Mouse (Mus musculus): ENCODE measurements around the gene Pcnt.

Pcnt gene

DNA sequence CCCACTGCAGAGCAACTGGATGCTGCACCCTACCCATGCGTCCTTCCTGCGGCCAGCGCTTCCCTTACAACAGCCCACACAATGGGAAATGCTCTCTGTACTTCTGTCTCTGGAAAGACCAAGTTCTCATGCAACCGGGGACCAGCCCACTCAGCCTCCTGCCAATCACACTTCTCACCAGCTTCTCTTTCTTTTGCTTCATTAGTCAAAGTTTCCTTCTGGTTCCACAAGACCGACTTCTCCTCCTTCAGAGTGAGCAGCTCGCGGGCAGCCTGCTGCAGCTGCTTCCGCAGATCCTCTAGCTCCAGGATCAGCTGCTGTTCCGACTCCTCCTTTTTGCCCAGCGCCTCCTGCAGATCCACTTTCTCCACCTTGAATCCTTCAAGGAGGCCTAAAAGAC, 34.1 kb downstream of the Pcnt start:
- DNase-seq (ENCODE audit: low spot score): no peak

DNA sequence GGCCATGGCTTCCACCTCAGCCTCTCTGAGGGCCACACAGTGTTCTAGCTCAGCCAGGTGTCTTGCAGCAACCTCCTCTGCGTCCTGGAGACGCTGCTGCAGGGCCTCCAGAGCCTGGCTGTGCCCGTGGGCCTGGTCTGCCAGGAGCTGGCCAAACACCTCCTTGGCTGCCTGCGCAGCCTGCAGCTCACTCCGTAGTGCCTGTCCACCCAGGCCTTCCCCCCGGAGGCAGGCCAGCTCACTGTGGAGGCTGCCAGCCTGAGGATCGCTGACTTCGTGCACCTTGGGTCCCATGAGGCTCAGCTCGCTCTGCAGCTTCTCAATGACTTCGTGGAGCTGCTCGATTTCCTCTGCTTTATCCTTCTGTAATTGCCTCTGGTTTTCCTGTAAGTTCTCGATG, 50.0 kb downstream of the Pcnt start:
- no peak for DNase-seq (ENCODE audit: low spot score)

DNA sequence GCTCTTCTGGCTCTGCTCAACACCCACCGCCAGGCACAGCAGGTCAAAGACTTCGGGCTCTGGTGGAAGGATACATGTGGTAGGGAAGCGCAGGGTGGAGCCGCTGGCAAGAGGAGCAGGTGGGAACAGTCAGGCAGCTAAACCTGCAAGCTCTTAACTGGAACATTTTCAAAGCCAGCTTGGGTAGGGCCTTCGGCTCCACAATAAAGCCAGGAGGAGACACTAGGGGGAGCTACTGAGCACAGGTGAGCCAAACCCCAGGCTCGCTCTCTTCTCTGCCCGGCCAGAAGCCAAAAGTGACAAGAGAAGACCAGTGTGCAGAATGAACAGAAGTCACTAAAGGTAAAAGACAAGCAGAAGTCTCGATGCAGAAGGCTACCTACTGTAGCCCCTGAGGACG, 50.8 kb downstream of the Pcnt start:
- DNase-seq (ENCODE audit: low spot score): peak; percentile 29

DNA sequence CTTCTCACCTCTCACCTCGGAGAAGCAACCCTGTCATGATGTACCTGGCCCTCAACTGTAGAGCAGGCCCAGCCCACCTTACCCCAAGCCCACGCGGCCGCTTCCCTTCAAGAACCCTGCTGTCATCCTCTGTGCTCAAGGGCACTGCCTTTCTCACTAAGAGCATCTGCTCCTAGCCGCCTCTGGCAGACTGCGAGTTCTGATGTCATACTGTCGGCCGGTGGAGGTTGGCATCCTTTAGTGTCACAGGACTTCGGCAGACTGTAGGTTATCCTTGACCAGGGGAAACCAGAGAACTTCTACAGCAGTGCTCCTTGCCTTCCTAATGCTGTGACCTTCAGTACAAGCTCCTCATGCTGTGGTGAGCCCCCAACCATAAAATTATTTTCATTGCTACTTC, 51.4 kb downstream of the Pcnt start:
- DNase-seq (ENCODE audit: low spot score): no peak

DNA sequence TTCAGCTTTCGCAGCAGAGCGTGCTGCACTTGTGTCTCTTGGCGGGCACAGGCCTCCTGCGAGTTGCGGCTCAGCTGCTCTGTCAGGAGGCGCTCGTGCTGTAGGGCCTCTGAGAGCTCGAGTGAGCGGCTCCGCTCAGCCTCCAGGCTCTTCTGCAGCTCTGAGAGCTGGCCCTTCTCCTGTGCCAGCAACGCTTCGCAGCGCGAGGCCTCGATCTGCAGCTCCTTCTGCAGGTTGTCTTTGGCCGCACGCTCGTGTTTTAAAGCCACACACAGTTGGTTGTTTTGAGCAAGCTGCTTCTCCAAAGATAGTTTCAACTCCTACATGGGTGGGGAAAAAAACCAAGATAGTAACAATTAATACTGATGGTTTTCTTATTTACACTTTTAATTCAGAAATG, 67.6 kb downstream of the Pcnt start:
- DNase-seq (ENCODE audit: low spot score): no peak

DNA sequence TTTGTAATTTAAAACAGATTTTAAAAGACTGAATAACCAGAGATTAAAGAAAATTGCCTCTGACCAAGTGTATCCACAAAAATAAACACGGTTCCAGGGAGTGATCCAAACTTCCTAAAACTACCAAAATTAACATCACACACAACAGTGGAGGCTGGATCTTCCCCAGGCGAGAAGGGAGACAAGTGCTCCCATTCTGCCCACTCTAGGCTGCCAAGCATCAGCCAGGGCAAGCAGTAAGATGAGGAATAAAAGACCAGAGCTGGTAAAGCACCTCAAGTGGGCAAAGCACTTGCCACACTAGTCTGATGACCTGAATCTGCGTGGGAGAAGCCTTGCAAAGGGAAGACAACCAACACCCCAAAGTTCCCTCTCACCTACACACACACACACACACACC, 70.8 kb downstream of the Pcnt start:
- DNase-seq (ENCODE audit: low spot score): no peak

DNA sequence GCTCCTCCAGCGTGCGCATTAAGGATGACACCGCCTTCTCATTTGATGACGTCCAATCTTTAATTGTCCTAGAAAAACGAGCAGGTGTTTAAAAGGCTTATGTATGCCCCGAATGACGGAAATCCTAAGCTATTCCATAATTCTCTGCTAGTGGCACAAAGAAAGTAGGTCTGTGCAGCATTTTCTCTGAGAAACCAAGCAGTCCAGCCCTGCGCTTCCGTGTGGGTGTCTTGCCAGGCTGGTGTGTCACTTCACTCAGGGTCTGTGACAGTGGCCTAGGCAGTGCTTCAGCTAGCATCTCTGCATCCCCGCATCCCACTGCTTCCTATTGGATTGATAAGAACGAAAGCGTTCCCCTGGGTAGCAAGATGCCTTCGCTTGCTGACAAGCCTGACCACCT, 73.8 kb downstream of the Pcnt start:
- DNase-seq (ENCODE audit: low spot score): no peak

DNA sequence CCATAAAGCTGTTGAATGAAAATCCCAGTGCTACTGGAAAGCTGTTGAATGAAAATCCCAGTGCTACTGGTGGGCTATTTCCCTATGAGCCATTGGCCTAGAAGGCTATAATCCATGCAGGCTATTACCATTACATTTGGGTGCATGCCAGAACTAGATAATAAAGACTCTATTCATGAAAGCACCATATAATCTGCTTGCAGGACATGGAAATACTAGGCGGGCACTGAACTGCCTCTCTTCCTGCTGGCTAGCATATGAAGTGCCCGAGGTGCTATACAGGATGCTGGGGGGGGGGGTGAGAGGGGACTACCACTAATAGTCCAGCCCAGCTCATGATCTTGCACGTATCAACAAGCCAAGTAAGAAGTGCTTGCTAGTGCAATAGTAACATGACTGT, 79.4 kb downstream of the Pcnt start:
- no peak for DNase-seq (ENCODE audit: low spot score)

DNA sequence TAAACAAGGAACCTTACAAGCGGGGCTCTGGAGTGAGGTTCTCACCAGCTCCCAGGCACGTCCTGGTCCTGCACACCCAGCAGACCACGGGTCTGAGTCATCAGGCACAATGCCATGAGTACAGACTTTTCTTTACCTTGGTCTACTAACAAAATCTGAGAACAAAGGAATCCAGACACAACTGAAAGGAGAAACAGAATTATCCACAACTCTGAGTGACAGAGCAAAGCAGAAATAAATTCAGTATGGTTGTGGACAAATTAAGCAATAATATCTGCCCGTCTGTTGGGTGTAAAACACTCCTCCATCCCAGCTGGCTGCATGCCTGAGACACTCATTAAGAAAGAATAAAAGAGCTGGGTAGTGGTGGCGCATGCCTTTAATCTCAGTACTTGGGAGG, 84.1 kb downstream of the Pcnt start:
- no peak for DNase-seq (ENCODE audit: low spot score)

DNA sequence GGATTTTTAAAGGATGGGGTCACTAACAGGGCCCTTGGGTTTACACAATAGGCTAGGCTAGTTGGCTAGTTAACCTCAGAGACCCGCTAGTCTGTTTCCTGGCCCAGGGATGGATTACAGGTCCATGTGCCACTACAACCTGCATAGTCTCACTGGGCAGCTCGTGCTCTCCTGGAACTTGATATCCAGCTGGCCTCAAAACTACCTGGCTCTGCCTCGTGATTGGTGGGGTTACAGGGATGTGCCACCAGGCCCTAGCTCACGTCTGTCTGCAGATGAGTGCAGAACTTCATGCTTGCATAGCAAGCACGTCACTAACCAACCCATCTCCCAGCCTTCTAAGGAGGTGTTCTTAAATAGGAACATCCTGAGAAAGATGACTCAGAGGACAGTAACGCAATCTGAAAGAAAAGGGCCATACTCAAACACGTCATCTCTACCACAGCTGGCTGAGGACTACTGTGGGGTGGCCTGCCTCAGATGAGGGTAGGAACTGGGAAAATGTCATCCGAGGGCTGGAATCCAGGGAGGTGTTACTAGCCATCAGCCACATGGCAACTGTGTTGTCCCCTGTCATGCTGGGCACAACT, 85.2 kb downstream of the Pcnt start:
- DNase-seq (ENCODE audit: low spot score): no peak

DNA sequence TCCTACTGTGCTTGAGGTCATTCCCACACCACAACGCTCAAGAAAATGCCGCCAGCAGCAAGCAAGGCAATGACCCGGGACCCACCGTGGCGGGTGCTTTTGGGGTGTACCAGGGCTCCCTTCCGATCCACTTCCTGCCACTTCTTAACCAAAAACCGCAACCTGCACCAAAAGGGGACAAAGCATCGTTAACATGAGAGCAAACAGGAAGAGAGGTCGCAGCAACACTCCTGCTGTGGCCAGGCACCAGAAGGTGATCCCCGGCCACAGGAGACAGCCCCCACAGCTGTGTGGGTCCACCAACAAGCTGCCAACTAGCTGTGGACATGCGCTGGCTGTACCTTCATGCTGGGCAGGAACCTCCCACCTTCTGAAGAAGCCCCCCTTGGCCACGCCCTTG, 87.6 kb downstream of the Pcnt start:
- DNase-seq (ENCODE audit: low spot score): peak; percentile 27

DNA sequence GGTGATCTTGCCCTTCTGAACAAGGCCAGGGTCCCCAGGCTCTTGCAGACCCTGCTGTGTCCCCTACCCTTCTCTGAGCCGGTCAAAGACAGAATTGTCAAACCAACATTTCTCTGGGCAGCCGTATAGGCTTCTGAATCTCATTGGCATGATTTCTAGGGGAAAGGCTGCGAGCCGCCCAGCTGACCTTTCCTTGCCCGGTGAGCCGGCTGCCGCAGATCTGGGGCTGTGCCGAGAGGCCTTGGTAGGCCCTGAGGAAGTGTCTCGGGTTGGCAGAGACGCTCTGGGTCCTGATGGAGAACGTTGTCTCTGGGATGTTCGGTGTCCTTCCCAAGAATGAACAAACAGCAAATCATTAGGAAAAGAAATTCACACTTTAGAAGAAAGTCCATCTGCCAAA, 88.6 kb downstream of the Pcnt start:
- no peak for DNase-seq (ENCODE audit: low spot score)

DNA sequence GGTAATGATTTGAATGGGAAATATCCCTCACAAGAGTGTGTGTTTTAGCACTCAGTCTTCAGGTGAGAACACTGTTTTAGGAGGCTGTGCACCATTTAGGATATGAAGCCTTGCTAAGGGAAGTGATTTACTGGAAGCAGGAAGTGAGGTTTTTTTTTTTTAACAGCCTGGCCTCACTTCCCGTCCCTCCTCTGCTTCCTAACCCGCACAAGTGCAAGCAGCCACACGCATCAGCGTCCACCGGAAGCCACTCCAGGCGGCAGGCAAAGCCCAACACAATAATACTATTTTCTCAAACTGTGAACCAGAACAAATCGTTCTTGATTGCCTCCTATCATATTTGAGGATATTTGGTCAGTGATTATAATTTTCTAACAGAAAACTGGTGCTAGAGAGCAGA, 90.6 kb downstream of the Pcnt start:
- DNase-seq (ENCODE audit: low spot score): no peak

DNA sequence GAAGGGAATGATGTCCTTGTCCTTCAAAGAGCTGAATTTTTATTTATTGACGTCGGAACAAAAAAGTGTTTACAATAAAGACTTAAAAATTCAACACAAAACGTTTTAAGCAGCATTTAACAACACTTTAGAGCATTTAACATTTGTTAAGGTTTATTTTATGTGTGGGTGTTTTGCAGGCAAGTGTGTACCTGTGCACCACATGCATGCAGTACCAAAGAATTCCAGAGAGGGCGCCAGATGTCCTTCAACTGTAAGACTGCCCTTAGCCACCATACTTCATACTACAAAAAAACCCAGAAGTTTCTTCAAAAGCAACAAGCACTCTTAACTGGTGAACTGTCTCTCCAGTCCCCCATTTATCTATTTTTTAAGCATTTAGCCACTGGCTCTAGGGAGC, 96.0 kb downstream of the Pcnt start:
- DNase-seq (ENCODE audit: low spot score): peak; percentile 63

DNA sequence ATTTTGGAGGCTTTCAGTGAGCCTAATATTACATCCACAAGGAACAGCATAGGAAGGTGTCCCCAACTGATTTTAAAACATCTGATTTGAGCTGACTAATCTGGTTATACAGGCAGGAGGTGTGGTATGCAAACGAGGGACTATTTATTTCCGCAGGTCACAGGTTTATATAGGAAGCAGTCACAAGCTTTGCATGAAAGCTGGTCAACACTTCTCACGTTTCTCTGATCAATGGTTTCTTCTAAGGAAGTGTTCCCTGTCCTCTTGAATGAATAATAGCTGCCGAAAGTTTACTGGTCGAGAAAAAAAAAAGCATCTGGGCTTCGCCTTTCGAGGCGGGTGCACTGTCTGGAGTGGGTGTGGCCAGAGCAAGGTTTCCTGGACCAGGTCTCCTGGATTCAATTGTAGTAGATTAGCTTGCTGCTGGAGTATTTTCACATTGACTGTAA, 96.5 kb downstream of the Pcnt start:
- DNase-seq (ENCODE audit: low spot score): peak; percentile 7

DNA sequence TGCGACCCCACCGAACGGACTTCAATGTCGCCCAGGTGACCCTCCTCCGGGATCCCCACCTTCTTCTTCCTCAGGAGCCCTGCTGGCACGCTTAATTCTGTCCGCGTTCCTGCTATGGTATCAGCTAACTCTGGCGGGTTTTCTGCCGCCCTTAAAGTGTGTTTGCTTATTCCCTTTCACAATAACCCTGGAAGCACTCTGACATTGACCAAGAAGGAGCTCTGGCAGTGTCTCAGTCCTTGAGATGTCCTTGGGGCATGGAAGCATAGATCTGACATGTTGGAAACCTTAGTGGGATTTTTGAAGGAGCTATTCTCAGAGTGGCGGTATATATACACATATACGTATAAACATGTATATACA, 97.1 kb downstream of the Pcnt start:
- no peak for DNase-seq (ENCODE audit: low spot score)

DNA sequence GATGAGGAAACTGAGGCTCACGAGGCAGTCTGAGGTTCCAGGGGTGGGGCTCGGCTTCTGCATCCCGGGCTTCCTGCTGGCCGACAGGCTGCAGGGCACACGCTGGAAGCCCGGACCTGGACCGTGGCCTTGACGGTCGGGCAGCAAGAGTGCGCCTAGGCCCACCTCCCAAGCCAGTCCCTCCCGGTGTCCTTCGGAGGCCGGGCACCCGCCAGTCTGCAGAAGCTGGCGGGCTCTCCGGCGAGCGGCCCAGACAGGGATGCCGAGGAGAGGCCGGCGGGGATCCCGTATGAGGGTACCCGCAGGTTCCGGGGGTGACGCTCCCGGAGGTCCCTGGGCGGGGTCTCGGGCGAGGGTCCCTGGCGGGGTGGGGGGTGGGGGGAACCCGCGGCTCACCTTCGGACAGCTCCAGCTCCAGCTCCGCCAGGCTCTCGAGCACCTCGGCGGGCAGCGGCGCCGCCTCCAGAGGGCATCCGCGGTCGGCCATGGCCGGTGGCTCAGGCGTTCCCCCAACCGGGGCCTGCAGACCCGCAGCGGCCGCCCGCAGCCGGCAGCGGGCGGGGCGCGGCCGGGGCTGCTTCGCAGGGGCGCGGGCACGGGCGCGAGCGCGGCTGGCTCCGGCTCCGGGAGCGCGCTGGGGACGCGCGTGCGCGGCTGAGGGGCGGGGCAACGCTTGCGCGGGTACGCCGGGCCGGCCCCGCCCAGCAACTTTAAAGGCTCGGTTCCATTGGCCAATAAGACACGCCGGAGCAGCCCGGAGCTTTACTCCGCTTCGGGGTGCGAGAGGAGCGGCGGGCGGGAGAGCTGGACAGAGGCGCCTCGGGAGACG, 97.7 kb downstream of the Pcnt start, which contains the start of gene Dip2a:
Gene Dip2a, minus strand, starts transcription at position 581 of the 829 bp plus-strand sequence.
- peak; percentile 90 for DNase-seq (ENCODE audit: low spot score)

DNA sequence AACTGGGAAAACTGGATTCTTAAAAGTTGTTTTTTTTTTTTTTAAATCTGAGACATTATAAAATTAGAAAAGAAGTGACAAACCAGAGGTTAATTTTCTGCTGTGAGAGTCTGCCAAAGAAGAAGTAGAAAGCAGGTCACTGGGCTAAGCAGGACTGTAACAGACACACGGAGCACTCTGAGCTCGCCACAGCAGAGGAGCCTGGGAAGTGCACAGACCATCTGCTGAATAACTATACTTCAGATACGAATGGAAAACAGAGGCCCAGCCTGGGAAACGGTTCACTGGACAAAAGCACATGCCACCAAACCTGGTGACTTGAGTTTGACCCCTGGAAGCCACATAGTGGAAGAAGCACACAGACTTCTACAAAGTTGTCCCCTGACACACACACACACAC, 108.2 kb downstream of the Pcnt start:
- DNase-seq (ENCODE audit: low spot score): no peak

DNA sequence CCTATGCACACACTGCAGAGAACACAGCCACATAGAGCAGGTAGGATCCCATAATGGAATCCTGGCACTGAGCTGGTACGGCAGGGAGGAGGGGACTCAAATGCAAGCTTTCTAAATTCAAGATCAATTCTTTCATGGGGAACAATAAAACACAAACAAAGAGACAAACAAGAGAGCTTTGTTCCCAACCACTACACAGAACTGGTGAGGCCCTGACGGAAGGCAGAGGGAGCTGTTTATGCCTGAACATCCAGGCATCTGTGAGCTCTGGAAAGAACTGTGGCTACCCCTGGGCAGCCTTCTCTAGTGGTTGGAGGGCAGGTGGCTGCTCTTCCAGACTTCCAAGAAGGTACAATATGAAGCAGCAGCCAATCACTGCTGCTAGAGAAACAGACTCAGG, 110.5 kb downstream of the Pcnt start:
- no peak for DNase-seq (ENCODE audit: low spot score)

DNA sequence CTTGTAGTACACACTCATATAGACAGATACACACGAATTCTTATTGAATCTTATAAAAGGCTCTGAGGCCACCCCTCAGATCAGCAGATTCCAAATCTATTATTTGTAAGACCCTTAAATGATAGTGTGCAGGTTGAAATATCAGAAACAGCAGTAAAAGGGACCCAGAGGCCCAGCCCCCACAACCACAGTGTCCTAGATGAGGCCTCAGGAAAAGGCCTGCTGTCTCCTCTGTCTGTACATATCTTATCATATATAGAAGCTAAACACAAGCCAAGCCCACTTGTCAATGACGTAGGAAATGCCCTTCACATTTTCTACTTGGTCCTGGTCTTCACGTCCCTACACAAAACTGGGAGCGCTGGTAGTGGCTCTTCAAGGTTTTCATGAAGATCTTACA, 113.5 kb downstream of the Pcnt start:
- no peak for DNase-seq (ENCODE audit: low spot score)

DNA sequence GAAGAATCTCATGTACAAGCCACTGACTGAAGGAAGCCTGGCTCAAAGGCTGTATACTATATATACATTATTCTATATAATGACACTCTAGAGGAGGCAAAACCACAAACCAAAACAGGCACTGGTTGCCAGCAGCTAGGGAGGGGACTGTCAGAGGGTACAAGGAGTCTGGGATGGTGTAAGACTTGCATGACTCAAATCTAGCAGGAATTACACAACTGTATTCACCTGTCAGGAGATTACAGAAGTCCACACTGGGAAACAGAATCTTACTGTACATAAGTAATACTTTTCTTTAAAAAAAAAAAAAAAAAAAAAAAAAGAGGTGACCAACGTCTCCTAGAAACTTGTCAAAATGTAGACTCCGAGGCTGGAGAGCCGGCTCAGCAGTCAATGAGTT, 114.0 kb downstream of the Pcnt start:
- no peak for DNase-seq (ENCODE audit: low spot score)

DNA sequence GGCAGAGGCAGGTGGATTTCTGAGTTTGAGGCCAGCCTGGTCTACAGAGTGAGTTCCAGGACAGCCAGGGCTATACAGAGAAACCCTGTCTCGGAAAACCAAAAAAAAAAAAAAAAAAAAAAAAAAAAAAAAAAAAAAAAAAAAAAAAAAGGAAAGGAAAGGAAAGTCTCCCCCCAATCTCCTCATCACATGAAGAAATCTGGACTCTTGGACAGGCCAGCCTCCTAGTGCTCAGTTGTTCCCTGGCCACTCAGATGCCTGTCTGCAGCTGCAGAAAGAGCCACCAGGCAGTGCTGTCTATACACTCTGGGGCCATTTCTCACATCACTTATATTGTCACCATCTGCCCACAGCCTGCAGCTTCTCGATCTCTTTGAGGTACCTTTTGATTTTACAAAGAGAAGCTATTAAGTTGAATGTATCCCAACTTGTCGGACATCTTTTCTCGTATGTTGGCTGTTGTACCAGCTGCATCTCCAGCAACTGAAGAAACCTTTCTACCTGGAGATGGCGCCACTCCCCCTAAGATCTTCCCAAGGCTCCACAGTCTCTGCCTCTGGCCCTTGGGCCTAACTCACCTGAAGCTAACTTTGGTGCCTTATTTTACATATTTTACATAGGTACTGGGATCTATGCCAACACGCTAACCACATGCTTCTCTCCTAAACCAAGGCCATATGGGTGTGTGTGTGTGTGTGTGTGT, 116.1 kb downstream of the Pcnt start:
- peak; percentile 34 for DNase-seq (ENCODE audit: low spot score)

DNA sequence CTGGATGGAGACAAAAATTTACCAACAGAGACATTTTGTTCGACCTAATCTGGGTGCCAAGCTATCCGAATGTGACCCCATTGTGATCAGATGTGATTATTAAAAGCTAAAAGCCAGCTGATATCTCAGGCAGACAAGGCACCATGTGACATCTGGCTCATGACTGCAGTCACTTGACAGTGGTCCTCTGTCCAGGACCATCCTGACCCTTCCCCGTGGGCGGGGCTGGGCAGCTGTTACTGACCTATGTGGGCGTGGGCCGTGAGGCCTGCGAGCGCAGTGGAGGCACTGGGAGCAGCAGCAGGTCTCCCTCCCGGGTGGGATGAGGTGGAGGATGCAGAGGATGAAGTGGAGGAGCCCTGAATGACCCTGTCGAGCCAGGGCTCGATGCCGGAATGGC, 125.0 kb downstream of the Pcnt start:
- no peak for DNase-seq (ENCODE audit: low spot score)

Measured in T-cell, adult 2 months (primary cell).